Mouse (Mus musculus): ENCODE results near the gene Hps5.
"Not testable (repeated sequence)": the region's sequence is repeated elsewhere in the genome, so short reads cannot be mapped to it uniquely, and the experiment has no call there.

Hps5 gene

GRCm38 (mm10) chr7:46795287-46796205 is at the start of gene Hps5, which contains the start of gene Gtf2h1:
TSS of gene Hps5 (minus strand) at chr7:46796064.
TSS of gene Gtf2h1 (plus strand) at chr7:46796103.
- DNase-seq (ENCODE audit: low spot score in 2 of 2) = peak; percentile 97 to 98

GRCm38 (mm10) chr7:46845211-46845977 is 49.5 kb upstream of the Hps5 start:
- peak; percentile 96 for DNase-seq (ENCODE audit: low spot score in 2 of 2)

DNA sequence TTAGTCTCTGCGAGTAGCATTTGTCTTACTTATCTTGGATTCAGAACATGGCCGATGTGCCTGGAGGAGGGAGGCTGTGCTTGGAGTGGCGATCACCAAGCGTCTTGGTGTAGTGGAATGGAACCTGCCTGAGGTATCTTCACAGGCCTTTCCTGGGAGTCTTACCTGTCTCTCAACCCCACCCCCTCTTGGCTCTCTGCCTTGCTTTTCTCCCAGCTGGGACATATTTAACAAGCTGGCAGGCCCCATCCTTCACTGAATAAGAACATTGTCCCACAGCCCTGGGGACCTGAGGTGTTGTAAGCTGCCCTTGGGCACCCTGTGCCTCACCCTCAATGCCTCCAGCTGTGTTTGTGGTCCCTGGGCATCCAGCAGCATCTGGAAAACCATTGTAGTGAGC is 47.7 kb upstream of the Hps5 start:
- no peak for DNase-seq (ENCODE audit: low spot score in 2 of 2)

- no peak for DNase-seq (ENCODE audit: low spot score in 2 of 2)
These were observed 46.4 kb upstream of the Hps5 start for GRCm38 (mm10) chr7:46842278-46842677.

DNA sequence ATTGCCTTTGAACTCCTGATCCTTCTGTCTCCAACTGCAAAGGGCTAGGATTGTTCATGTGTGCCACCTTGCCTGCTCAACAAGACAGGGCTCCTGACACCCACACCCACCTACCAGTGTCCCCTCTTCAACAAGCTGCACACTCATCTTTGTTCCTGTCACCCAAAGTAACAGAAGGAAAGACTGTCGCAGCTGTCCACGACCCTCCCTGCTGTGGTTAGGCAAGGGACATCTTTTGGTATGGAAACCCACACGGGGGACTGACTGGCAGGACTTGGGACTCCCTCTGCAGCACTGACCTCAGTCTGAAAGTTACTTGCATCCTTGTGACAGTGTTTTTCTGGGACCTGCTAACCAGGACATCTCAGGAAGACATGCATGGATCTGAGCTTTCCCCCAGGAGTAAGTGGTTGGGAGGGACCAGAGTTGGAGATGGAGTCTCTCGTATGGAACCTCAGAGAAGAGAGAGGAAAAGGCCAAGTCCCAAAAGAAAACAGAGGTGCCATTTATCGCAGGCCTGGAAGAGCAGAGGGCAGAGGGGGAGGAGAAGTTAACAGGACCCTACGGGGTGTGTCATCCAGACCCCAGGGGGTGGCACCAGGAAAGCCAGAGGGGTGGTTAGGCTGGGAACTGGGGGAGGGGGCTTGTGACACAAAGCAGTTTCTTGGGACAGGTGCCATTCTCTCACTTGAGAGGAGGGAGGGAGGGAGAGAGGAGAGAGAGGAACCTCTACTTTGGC is 45.1 kb upstream of the Hps5 start, which contains the start of gene Ldha:
TSS of gene Ldha (plus strand) at position 689 of the 739 bp plus-strand sequence.
- no peak for DNase-seq (ENCODE audit: low spot score in 2 of 2)

- DNase-seq (ENCODE audit: low spot score in 2 of 2) = no peak
These were observed 44.5 kb upstream of the Hps5 start for GRCm38 (mm10) chr7:46840326-46840725.

GRCm38 (mm10) chr7:46839861-46840260 is 44.0 kb upstream of the Hps5 start:
- DNase-seq (ENCODE audit: low spot score in 2 of 2) = no peak

DNA sequence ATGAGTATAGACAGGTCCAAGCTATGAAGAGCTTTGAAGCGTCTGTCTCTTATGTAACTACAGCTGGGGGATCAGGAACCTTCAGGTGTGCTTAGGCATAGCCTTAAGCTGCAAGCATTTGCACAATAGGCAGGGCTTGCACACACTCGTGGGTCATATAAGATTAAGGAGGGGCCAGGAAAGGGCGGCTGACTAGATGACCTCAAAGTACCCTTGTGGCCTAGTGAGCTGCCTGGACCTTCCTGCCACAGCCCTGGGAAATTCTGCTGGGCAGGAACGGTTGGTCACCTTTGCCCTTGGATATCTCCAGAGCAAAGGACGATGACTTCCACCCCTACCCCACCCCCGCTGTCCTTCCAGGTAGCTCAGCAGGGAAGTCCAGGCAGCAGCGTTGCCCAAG is 43.6 kb upstream of the Hps5 start:
- no peak for DNase-seq (ENCODE audit: low spot score in 2 of 2)

- DNase-seq (ENCODE audit: low spot score in 2 of 2) = peak; percentile 90 to 96
These were observed 43.0 kb upstream of the Hps5 start for GRCm38 (mm10) chr7:46838891-46839302.

DNA sequence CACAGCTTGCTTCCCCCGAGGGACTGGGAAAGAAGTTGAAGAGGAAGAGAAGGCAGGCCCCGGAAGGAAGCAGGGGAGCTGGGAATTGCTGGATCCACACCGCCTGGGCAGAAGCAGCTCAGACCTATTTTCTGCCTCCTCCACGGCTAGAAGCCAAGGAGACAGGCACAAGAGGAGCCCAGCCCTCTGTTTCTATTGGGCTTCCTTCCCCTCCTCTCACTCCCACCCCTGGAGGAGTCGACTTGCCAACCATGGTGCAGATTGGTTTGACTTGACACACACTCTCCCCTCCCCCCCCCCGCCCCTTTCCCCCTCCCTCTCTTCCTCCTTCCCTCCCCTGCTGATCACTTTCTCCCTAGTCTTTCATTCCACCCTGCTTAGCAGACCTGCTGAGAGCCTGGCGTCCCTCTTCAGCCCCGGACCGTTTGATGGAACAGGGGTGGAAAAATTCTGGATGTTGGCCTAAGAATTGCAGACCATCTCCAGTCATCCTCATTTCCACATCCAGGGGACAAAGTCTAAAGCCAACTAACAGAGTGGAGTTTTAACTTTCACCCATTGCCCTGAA is 42.3 kb upstream of the Hps5 start:
- DNase-seq (ENCODE audit: low spot score in 2 of 2) = peak; percentile 67 to 78

DNA sequence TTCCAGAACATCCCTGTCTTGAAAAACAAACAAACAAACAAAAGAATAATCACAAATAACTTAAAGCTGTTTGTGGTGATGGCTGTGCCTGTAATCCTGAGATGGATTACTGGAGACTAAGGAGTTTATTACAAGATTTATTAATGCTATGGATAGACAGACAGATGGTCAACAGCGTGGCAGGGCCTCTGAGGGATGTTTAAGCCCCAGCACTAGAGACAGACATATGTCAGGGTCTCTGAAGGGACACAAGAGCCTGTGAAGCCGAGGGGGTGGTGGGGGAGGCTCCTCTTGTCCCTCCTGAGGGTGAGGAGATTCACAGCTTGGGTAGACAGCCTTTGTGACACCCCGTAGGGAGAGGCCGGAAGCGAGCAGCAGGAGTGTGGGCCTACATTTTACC is 41.2 kb upstream of the Hps5 start:
- no peak for DNase-seq (ENCODE audit: low spot score in 2 of 2)

GRCm38 (mm10) chr7:46836357-46836756 is 40.5 kb upstream of the Hps5 start:
- DNase-seq (ENCODE audit: low spot score in 2 of 2) = no peak

DNA sequence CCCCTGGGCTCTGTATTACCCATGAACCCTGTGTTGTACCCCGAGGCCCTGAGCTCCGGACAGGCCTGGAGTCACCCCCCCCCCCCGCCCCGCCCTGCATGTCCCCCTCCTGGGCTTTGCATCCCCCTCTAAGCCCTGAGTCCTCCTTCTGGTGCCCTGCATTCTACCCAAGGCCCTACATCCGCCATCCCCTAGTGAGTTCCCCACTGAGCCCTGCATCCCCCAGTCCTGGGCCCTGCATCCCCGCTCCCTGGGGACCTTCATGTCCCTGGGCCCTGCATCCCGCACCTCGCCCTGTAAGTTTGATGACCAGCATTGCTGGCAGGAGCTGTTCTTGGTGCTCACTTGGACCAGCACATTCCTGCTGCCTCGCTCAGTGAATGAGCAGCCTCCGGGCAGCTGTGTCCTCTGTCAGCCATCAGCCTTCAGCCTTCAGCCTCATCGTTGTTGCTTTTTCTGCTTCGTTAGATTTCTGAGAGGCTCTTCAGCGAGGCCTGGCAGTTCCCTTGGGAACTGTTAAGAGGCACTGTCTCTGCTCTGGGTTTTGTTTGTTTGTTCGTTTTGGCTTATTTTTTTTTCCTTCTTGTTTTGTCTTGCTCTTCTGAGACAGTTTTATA is 39.2 kb upstream of the Hps5 start:
- no peak for DNase-seq (ENCODE audit: low spot score in 2 of 2)

- no peak for DNase-seq (ENCODE audit: low spot score in 2 of 2)
These were observed 37.9 kb upstream of the Hps5 start for GRCm38 (mm10) chr7:46833670-46834255.

DNA sequence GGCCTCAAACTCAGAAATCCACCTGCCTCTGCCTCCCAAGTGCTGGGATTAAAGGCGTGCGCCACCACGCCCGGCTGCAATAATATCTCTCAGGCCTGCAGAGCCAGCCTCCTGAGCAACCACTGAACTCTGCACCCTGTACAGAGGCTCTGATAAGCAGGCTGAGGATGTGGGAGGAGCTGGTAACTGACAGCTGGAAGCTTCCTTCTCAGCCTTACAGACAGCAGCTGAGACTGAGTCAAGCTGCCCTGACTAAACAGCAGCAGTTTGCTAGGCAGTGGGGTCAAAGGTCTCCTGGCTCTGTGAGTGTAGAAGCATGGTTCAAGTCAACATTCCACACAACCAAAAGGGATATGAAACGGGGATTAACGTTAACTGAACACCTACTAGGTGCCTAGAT is 37.4 kb upstream of the Hps5 start:
- DNase-seq (ENCODE audit: low spot score in 2 of 2) = no peak

DNA sequence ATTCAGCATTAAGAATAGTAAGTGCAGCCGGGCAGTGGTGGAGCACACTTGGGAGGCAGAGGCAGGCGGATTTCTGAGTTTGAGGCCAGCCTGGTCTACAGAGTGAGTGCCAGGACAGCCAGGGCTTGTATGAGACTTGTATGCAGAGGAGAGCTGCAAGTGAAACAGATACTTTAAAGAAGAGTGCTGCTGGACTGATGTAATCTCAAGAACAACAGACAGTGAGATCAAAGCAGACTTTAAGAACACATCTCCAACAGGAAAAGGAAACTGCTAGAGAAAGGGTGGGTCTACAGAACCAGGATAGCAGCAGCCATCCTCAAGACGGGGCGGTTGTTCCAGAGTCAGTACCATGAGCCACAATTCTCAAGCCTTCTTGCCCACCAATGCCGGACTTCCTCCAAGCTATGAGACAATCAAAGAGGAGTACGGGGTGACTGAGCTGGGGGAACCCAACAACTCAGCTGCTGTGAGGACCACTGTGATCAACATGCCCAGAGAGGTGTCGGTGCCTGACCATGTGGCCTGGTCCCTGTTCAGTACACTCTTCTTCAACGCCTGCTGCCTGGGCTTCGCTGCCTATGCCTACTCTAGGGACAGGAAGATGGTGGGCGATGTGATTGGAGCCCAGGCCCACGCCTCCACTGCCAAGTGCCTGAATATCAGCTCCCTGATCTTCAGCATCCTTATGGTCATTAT is 36.4 kb upstream of the Hps5 start:
- not testable (repeated sequence) for DNase-seq (ENCODE audit: low spot score in 2 of 2)

GRCm38 (mm10) chr7:46831693-46832092 is 35.8 kb upstream of the Hps5 start:
- no peak for DNase-seq (ENCODE audit: low spot score in 2 of 2)

DNA sequence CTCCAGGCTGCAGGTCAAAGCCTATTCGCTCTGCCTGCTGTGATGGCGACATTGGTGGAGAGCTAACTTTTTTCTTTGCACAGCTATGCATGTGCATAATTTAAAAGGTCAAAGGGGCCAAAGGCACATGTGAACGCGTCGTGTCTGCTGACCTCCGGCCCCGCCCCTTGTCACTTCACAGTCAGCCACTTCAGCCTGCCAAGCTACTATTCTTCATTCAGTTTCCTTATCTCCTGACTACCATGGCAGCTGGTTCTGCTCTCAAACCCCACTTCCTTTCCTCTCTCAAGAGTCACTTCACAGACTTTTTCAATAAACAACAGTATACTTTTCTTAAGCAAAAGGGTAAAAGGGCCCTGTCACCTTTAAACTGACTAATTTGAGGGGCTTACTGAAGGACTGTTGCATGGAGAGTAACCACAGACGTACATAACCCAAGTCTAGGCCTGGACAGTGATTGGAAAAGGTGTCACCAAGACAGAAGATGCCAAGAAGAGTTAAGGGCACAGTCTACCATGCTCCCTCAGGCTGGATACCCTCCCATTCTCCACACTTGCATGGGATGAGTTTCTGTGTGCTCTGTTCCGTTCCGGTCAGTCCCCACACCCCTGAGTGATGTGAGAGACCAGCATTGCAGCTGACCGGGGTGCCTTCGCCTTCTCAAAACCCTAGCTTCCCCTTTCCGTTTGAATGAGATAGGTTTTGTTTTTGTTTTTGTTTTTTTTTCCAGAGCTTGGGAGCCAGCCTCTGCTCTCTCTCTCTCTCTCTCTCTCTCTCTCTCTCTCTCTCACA is 35.1 kb upstream of the Hps5 start:
- no peak for DNase-seq (ENCODE audit: low spot score in 2 of 2)

GRCm38 (mm10) chr7:46829911-46830310 is 34.0 kb upstream of the Hps5 start:
- no peak for DNase-seq (ENCODE audit: low spot score in 2 of 2)
